Mouse (Mus musculus) stomach, postnatal 0 days (tissue): ENCODE measurements at regions not wholly inside any gene's neighbourhood (a gene's known extent, or its start where the extent isn't known, plus 50 kb on each side); places are given as distances from the start of the nearest gene placed in this dataset.

Experiments used
- CTCF ChIP-seq: IDR thresholded peaks from 2 replicates; pipeline ENCODE4 v1.5.1; 2016; ENCODE audit warnings: antibody characterized with exemption, low read depth, mild to moderate bottlenecking, moderate library complexity
- EP300 ChIP-seq: optimal IDR thresholded peaks from 2 replicates; pipeline ENCODE3; 2016; ENCODE audit warnings: antibody characterized with exemption

GRCm38 (mm10) chr3:22815842-22816241 is 739.4 kb downstream of the Tbl1xr1 start:
- TF ChIP-seq EP300 (no peak), CTCF (no peak)
